Mouse (Mus musculus) CD8-positive naive resting alpha-beta T cell, adult 57 days (primary cell): ENCODE data around the gene Cend1. TPM values are rescaled to one million over a fixed set of nuclear protein-coding genes. Genes with fewer than 3 reads are reported as not detected.

Experiments
- total RNA-seq: library from RNA; stranded (reverse); gene quantifications from one replicate; pipeline ENCODE4 v1.2.4, GENCODE M21; 2023

Gene Cend1
- total RNA-seq, result not detected

GRCm38 (mm10) chr7:141429310-141429709 lies at the start of gene Cend1:
TSS of gene Cend1 (minus strand) at chr7:141429491.

GRCm38 (mm10) chr7:141475011-141475804 lies 45.9 kb upstream of the Cend1 start, which contains the start of the genes Polr2l and Tspan4:
TSS of gene Polr2l (minus strand) at chr7:141475132.
TSS of gene Tspan4 (plus strand) at chr7:141475240.

DNA sequence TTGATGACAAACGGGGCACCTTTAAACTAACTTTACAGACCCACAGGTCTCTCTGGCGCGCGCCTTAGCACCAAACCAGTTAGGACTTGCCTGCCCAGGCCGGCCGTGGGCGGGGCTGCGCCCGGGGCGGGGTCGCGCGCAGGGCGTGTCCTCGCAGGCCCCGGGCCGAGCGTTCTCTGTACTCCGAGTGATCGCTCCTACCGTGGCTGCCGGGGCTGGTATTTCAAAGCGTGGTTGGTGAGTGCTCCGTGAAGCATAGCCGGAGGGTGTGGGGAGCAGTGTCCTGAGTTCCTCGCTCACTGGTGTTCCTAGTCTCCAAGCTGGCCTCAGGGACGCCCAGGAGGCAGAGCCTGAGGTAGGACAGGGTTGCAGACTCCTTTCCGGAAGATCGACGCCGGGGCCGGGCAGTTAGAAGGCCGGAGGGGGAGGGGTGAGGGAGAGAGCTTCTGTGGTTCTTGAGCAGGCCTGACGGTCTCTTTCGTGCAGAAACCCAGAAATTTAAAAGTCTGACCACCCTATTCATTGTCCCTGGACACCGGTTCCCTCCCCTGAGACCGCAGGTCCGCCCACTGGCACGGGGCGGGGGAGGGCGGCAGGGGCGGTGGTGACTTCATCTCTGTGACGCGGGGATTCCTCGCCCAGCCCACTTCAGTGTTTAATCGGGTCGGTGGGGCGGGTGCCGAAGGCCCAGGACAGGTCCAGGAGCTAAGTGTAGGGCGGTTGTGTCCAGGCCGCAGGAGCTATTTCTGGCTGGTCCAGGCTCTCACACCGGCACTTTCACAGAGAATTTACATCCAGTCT lies 38.1 kb upstream of the Cend1 start, which contains the start of gene Cd151:
Cd151 (plus strand) TSS at position 163 of the 801 bp plus-strand sequence.

DNA sequence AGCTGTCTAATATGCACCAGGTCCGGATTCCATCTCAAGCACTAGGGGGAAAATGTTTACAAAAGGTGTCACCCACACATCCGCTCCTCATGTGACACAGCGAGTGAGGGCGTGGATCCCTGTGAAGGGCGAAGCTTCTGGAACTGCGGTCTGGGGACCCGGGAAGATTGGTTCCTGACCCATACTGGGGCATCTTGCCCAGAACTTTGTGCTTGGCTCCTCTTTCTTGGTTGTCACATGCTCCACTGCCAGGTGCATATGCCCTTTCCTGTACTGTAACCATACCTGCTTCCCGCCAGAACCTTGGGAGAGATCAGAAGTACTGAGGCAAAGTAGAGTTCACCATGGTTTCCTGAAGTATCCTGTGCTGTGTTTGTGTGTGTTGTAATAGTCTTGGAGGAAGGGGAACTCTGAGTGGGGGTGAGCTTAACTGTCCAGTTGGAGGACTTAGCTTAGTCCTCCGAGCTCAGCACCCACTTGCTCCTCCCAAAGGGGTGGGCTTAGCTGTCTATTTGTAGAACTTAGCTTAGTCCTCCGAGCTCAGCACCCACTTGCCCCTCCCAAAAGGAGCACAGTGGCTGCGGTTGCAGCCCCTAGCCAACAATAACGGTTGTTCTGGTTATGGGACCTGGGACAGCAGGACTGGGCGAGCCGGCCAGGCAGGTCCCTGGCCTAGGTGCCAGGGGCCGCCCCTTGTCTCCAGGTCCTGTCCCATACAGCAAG lies 31.3 kb upstream of the Cend1 start, which contains the start of gene Cracr2b:
Cracr2b (plus strand) TSS at position 704 of the 723 bp plus-strand sequence.

DNA sequence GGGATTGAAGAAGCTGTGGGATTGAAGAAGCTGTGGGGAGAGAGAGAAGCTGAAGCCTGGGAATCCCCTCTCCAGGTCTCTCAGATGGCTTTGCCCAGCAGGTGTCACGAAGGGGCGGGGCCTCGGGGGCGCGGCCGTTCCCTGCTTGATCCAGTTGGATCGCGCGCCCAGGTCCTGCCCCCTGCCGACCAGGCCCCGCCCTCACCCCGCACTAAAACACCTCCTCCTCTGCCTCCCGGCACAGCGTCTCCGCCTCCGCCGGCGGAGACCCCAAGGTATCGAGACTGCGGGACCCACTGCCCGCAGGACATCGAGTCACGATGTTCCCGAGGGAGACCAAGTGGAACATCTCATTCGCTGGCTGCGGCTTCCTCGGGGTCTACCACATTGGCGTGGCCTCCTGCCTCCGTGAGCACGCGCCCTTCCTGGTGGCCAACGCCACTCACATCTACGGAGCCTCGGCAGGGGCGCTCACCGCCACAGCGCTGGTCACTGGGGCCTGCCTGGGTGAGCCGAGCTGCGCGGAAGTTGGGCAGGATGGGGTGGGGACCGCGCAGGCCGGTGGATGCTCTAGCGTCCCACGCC lies 25.8 kb upstream of the Cend1 start, which contains the start of gene Pnpla2:
Pnpla2 (plus strand) TSS at position 232 of the 585 bp plus-strand sequence.

DNA sequence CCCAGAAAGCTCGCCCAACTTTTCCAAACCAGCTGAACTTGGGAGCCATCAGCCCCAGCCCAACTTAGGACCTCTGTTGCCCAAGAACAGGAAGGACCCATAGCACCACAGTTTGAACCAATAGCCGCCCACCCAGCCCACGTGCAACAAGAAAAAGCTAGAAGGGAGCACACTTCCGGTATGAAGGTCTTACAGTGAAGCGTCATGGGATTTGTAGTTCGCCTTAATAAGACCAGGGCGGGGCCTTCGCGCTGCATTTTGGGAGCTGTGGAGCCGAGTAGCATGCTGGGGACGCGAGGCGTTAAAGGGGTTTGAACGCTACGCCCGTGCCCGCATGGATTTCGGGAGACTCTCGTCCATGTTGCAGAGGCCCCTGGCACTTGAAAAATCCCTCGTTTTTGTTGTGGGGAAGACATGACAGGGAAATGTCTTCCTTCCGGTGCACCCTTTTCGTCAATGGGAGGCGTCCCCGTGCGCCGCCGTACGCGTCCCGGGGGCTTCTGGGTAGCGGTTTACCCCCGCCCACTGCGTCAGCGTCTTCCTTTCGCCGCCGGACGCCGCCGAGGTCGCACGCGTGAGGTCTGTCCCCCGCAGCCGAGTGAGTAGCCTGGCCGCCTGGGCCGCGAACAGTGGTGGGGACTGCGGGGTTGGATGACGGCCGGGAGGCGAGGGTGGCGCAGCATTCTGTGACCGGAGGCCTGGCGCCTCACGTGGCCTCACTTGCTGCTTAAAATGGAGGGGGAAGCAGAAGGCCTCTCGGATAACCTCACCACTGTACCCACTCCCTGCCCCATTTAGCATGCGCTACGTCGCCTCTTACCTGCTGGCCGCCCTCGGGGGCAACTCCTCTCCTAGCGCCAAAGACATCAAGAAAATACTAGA lies 18.1 kb upstream of the Cend1 start, which contains the start of gene Rplp2:
Rplp2 (plus strand) TSS at position 261 of the 882 bp plus-strand sequence.

DNA sequence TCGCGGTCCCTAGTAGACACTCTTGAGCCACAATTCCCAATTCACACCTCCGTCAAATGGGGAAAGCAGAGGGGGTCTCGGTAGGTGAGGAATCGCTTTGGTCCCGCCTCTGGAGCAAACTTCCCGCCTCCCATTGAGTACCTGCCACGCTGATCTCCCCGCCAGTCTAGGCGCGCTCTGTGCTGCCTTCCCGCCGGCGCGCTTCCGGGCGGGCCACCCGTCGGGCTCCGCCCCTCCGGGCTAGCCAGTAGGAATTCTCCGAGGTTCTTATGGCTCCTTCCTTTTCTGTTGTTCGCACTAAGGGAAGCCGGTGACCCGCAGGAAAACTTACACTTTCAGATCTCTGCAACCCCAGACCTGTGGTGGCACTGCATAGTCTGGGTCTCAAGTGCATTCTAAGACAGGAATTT lies 14.5 kb upstream of the Cend1 start, which contains the start of gene Pidd1:
Pidd1 (minus strand) TSS at position 198 of the 410 bp plus-strand sequence.

GRCm38 (mm10) chr7:141437178-141438120 lies 8.2 kb upstream of the Cend1 start, which contains the start of gene Slc25a22:
TSS of gene Slc25a22 (minus strand) at chr7:141437892.

DNA sequence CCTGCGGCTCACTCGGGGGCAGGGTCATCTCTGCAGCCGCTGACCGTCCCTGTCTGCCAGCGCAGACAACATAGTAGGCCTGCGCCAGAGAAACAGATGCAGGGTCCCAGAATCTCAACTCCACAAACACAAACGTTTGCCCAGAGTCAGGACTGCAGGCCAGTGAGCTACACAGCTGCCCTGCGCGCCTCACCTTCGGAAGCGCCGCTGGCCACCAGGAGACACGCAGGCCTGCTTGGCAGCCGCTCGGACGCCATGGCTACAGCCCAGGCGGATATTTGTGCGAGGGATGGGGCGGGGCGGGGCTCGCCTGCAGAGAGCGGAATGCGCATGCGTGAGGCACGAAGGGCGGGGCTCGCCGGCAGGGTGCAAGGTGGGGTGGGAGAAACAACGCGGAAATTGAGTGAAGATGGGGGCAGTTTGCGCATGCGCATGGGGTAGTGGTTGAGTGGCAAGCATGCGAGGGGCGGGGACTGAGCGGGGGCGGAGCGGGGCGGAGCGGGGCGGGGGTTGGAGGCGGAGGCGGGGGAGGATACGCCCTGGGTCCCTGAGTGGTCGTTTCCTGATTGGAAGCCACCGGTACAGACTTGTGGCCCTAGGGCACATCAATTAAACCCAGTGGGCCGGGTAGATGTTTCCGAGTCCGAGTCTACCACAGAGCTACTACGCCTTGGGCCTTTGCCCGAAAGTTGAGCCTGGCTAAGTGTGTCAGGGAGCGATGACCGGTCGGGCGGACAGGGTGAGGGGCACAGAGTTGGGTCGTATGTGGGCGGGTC lies 15.3 kb downstream of the Cend1 start, which contains the start of gene Gatd1:
Gatd1 (minus strand) TSS at position 328 of the 776 bp plus-strand sequence.

GRCm38 (mm10) chr7:141391625-141392551 lies 37.4 kb downstream of the Cend1 start, which contains the start of gene Taldo1:
TSS of gene Taldo1 (plus strand) at chr7:141392199.

Other genes starting within 250 kb of the Cend1 start
- gene Hras, start 235.5 kb downstream of the Cend1 start, total RNA-seq, result 33.2 TPM
- gene Lrrc56, start 235.3 kb downstream of the Cend1 start, total RNA-seq, result 4.7 TPM
- gene Lmntd2, start 215.4 kb downstream of the Cend1 start, total RNA-seq, result 2.5 TPM
- gene Rassf7, start 213.6 kb downstream of the Cend1 start, total RNA-seq, result 8.1 TPM
- 157 TPM for gene Phrf1, start 200.7 kb downstream of the Cend1 start, total RNA-seq
- 57.4 TPM for gene Irf7, start 163.0 kb downstream of the Cend1 start, total RNA-seq
- not detected for gene Cdhr5, start 152.7 kb downstream of the Cend1 start, total RNA-seq
- not detected for gene Sct, start 150.4 kb downstream of the Cend1 start, total RNA-seq
- not detected for gene Drd4, start 137.5 kb downstream of the Cend1 start, total RNA-seq
- 58.1 TPM for gene Deaf1, start 101.8 kb downstream of the Cend1 start, total RNA-seq
- gene Tmem80, start 101.8 kb downstream of the Cend1 start, total RNA-seq, result 20.9 TPM
- not detected for gene Eps8l2, start 90.6 kb downstream of the Cend1 start, total RNA-seq
- 97.8 TPM for gene Taldo1, start 37.3 kb downstream of the Cend1 start, total RNA-seq
- gene Gatd1, start 15.4 kb downstream of the Cend1 start, total RNA-seq, result 31.1 TPM
- 67.0 TPM for gene Slc25a22, start 8.4 kb upstream of the Cend1 start, total RNA-seq
- 5.7 TPM for gene Pidd1, start 14.5 kb upstream of the Cend1 start, total RNA-seq
- 3,653 TPM for gene Rplp2, start 17.9 kb upstream of the Cend1 start, total RNA-seq
- 53.0 TPM for gene Pnpla2, start 25.7 kb upstream of the Cend1 start, total RNA-seq
- 1.0 TPM for gene Cracr2b, start 31.6 kb upstream of the Cend1 start, total RNA-seq
- gene Cd151, start 37.9 kb upstream of the Cend1 start, total RNA-seq, result 6.8 TPM
- gene Polr2l, start 45.6 kb upstream of the Cend1 start, total RNA-seq, result 16.4 TPM
- 0.95 TPM for gene Tspan4, start 45.7 kb upstream of the Cend1 start, total RNA-seq
- 23.3 TPM for gene Chid1, start 110.4 kb upstream of the Cend1 start, total RNA-seq
- 41.1 TPM for gene Ap2a2, start 132.7 kb upstream of the Cend1 start, total RNA-seq
- gene Muc6, start 225.8 kb upstream of the Cend1 start, total RNA-seq, result not detected